ENCODE assay signal across 7 mouse cellular contexts in genomic region chr15:81554558-81555297, GRCm38 (mm10). TPM values are rescaled to one million over a fixed set of nuclear protein-coding genes. Genes with fewer than 3 reads are reported as not detected.
DNase-seq lines count a peak whose midpoint lies in the region; ATAC-seq and TF ChIP-seq lines count a peak whose summit lies in the region.

No protein-coding gene starts in this region.

- no peak overlapping the region for H3K9ac ChIP-seq in limb, embryonic 11.5 days (ENCODE audit: low read length)
- no peak overlapping the region for H3K9ac ChIP-seq in midbrain, embryonic 11.5 days (ENCODE audit: low read length)

- H3K27me3 ChIP-seq in E14TG2a.4 (ENCODE audit: insufficient read depth, low read length): no peaks in the 10 kb centered on the region
- no peaks in the 10 kb centered on the region for H3K27me3 ChIP-seq in limb, embryonic 11.5 days (ENCODE audit: control insufficient read depth, insufficient read depth, low read length)
- H3K27me3 ChIP-seq in midbrain, embryonic 11.5 days (ENCODE audit: control insufficient read depth, insufficient read depth, low read length): no peaks in the 10 kb centered on the region

- H3K4me3 ChIP-seq in E14TG2a.4 (replicated peaks; ENCODE audit: low read length): peak overlapping the region; percentile 14; the same call in 1 of the 2 replicates
- H3K4me3 ChIP-seq in limb, embryonic 11.5 days (ENCODE audit: low read depth, low read length): no peak overlapping the region
- no peak overlapping the region for H3K4me3 ChIP-seq in midbrain, embryonic 11.5 days (ENCODE audit: low read depth, low read length)

- no peak for TF ChIP-seq CTCF in E14TG2a.4 (conservative IDR thresholded peaks at IDR 0.05; ENCODE audit: low read length)

- intact Hi-C loops in heart, postnatal 14 days (cut with DNase I): no loop called here

- no peak for ATAC-seq in limb, embryonic 11.5 days (ENCODE audit: insufficient number of reproducible peaks, low FRiP score, low TSS enrichment, low read depth)
- ATAC-seq in midbrain, embryonic 11.5 days (ENCODE audit: low FRiP score): no peak
- ATAC-seq in megakaryocyte, adult 5-6 weeks (ENCODE audit: poor library complexity, severe bottlenecking): no peak

- DNase-seq in ZHBTc4 (ENCODE audit: low read depth, low spot score): peak; percentile 76
- DNase-seq in heart, postnatal 14 days: peak; percentile 6 to 14
- peak; percentile 63 for DNase-seq in limb, embryonic 11.5 days (ENCODE audit: low spot score)
- no peak for DNase-seq in layer of hippocampus, adult 18-20 months (ENCODE audit: low spot score in 2 of 2)
- DNase-seq in midbrain, embryonic 11.5 days (ENCODE audit: low spot score, missing footprints): no peak

- H3K4me2 ChIP-seq in limb, embryonic 11.5 days (ENCODE audit: low read depth, severe bottlenecking): no peak overlapping the region
- no peak overlapping the region for H3K4me2 ChIP-seq in midbrain, embryonic 11.5 days

- WGBS in limb, embryonic 11.5 days: 36% methylated on average over 18 of the region's 18 CpGs
- WGBS in midbrain, embryonic 11.5 days: 78% methylated on average over 18 of the region's 18 CpGs

- H3K4me1 ChIP-seq in E14TG2a.4 (replicated peaks; ENCODE audit: low read depth, low read length): peaks cover 17% of the 10 kb centered on the region
- H3K4me1 ChIP-seq in limb, embryonic 11.5 days (ENCODE audit: control insufficient read depth, insufficient read depth, low read length): peaks cover 5% of the 10 kb centered on the region; the same call in 1 of the 2 replicates
- H3K4me1 ChIP-seq in midbrain, embryonic 11.5 days (ENCODE audit: control insufficient read depth, insufficient read depth, low read length): no peaks in the 10 kb centered on the region

- H3K27ac ChIP-seq in limb, embryonic 11.5 days (replicated peaks; ENCODE audit: low read depth, low read length): no peak overlapping the region
- no peak overlapping the region for H3K27ac ChIP-seq in midbrain, embryonic 11.5 days (ENCODE audit: low read depth, low read length)

- no peaks in the 10 kb centered on the region for H3K36me3 ChIP-seq in E14TG2a.4 (ENCODE audit: insufficient read depth, low read length)
- no peaks in the 10 kb centered on the region for H3K36me3 ChIP-seq in limb, embryonic 11.5 days (ENCODE audit: control insufficient read depth, insufficient read depth, low read length)
- H3K36me3 ChIP-seq in midbrain, embryonic 11.5 days (ENCODE audit: control insufficient read depth, insufficient read depth, low read length): no peaks in the 10 kb centered on the region

- no peaks in the 10 kb centered on the region for H3K9me3 ChIP-seq in E14TG2a.4 (ENCODE audit: low read length)
- no peaks in the 10 kb centered on the region for H3K9me3 ChIP-seq in limb, embryonic 11.5 days (ENCODE audit: control insufficient read depth, low read length)
- H3K9me3 ChIP-seq in midbrain, embryonic 11.5 days (ENCODE audit: control insufficient read depth, low read length): no peaks in the 10 kb centered on the region

RNA-seq across cellular contexts. Expression of gene Ep300, which starts 30.4 kb away (rescaled TPM):
- total RNA-seq in heart, postnatal 14 days (2021): 10 to 100 TPM; 54.6 to 57.1 TPM
- 24.5 and 27.6 TPM in 2 replicates for polyA plus RNA-seq in limb, embryonic 11.5 days (2014; fragmentation: Nextera tagmentation; extraction: Ambion mirVana)
- 10 to 100 TPM; 66.0 to 70.6 TPM for total RNA-seq in layer of hippocampus, adult 18-20 months (2021)
- polyA plus RNA-seq in midbrain, embryonic 11.5 days (2014; fragmentation: Nextera tagmentation; extraction: Ambion mirVana): 23.7 and 25.8 TPM in 2 replicates
- 218 and 236 TPM in 2 replicates for total RNA-seq in megakaryocyte, adult 5-6 weeks (2015)
- total RNA-seq in megakaryocyte, adult 5-6 weeks (2017): 46.5 and 76.5 TPM in 2 replicates

Comparison
In these comparisons a context has a peak if more than half of its experiments do, and no peak if none do; other contexts are left out.
1. DNase-seq: peak in ZHBTc4 (single experiment), heart, postnatal 14 days (2 of 2) and limb, embryonic 11.5 days (single experiment); none in layer of hippocampus, adult 18-20 months (0 of 2) and midbrain, embryonic 11.5 days (single experiment).